Mouse (Mus musculus) E14TG2a.4 (cell line): ENCODE results near the gene Shprh.

Experiments used
- CTCF ChIP-seq: conservative IDR thresholded peaks from 2 replicates; pipeline ENCODE4 v1.5.1; 2014; ENCODE audit warnings: low read length
- POU5F1 ChIP-seq: IDR thresholded peaks from 2 replicates; pipeline ENCODE4 v1.6.1; 2014; ENCODE audit warnings: low read length, borderline replicate concordance

DNA sequence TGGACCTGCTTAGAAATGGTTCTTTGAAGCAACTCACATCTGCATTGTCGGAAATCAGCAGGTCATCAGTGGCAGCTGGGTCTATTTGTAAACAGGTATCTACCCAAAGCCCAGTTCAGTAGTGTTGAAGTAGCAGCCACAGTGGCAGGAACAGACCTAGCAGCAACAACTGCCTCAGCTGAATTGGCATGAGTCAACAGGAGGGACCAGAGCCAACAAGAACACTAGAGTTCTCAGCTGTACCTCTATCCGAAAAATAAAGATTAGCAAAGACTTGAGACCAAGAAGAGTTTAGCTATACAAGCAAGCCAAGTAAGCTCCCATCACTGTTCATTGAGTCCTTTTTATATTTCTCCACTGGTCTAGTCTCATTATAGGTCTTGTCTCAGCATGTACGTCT, 99.0 kb downstream of the Shprh start:
- no peak for TF ChIP-seq CTCF
- no peak for TF ChIP-seq POU5F1
